Mouse (Mus musculus) lung, adult 2 months (tissue): ENCODE data around the gene Hk2.

Experiments
- CTCF ChIP-seq: fragments of 200-500 bp; IDR thresholded peaks from 2 replicates; pipeline ENCODE4 v1.5.1; 2011; ENCODE audit warnings: mild to moderate bottlenecking, low read length, control low read depth; ENCODE audit not compliant: insufficient read depth
- POLR2A ChIP-seq: fragments of 200-500 bp; IDR thresholded peaks from 2 replicates; pipeline ENCODE4 v1.6.1; 2011; ENCODE audit warnings: low read depth, mild to moderate bottlenecking, control low read depth, low read length, borderline replicate concordance; ENCODE audit errors: extremely low read depth

DNA sequence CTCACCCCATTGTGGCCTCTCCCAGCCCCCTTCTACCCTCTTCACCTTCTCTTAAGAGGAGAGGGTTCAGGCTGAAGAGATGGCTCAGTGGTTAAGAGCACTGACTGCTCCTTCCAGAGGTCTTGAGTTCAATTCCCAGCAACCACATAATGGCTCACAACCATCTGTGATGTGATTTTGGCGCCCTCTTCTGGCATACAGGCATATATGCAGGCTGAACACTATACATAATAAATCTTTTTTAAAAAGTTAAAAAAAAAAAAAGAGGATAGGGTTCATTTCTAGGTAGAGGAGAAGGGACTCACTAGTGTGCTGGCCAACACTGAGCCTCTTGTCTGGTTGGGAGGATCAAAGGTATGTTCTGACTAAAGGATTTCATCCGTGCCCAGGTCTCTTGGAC lies 24.2 kb downstream of the Hk2 start:
- TF ChIP-seq POLR2A (no peak), CTCF (no peak)
